ENCODE assay signal across 16 mouse cellular contexts in genomic region chr3:66976889-66977615, GRCm38 (mm10). TPM values are rescaled to one million over a fixed set of nuclear protein-coding genes. Genes with fewer than 3 reads are reported as not detected.
DNase-seq lines count a peak whose midpoint lies in the region; ATAC-seq and TF ChIP-seq lines count a peak whose summit lies in the region.
"Had no signal": no experiment of that assay in that cellular context is flagged by ENCODE, and none has a peak within 500 bp of the region (broad histone marks: within the 10 kb centered on the region; RNA-seq: fewer than 3 reads in every experiment).

No protein-coding gene starts in this region.

- H3K9me3 ChIP-seq in embryonic facial prominence, embryonic 13.5 days, result no peaks in the 10 kb centered on the region
- H3K9me3 ChIP-seq in limb, embryonic 14.5 days (ENCODE audit: control insufficient read depth, low read length), result no peaks in the 10 kb centered on the region
- H3K9me3 ChIP-seq in neural tube, embryonic 11.5 days (ENCODE audit: control insufficient read depth, low read length), result no peaks in the 10 kb centered on the region
- no peaks in the 10 kb centered on the region for H3K9me3 ChIP-seq in forebrain, embryonic 14.5 days (replicated peaks; ENCODE audit: control insufficient read depth, low read length)

- no peaks in the 10 kb centered on the region for H3K36me3 ChIP-seq in heart, adult 2 months (ENCODE audit: control insufficient read depth, insufficient read depth, low read length)
- 0 out of 2 replicates have a peak, but pooled peaks cover 3% of the 10 kb centered on the region for H3K36me3 ChIP-seq in embryonic facial prominence, embryonic 13.5 days
- H3K36me3 ChIP-seq in limb, embryonic 14.5 days (ENCODE audit: control insufficient read depth, insufficient read depth, low read length), result 0 out of 2 replicates have a peak, but pooled peaks cover 12% of the 10 kb centered on the region
- H3K36me3 ChIP-seq in neural tube, embryonic 11.5 days (ENCODE audit: control insufficient read depth, insufficient read depth, low read length), result no peaks in the 10 kb centered on the region
- H3K36me3 ChIP-seq in forebrain, embryonic 14.5 days (ENCODE audit: control insufficient read depth, insufficient read depth, low read length), result no peaks in the 10 kb centered on the region

- no peaks in the 10 kb centered on the region for H3K79me2 ChIP-seq in heart, adult 2 months (replicated peaks; ENCODE audit: control insufficient read depth, insufficient read depth, low read length)

- H3K4me2 ChIP-seq in embryonic facial prominence, embryonic 13.5 days, result peak overlapping the region; percentile 74
- H3K4me2 ChIP-seq in limb, embryonic 14.5 days (replicated peaks; ENCODE audit: low read depth, low read length, severe bottlenecking), result peak overlapping the region; percentile 67
- no peak overlapping the region for H3K4me2 ChIP-seq in neural tube, embryonic 11.5 days (ENCODE audit: low read depth)
- H3K4me2 ChIP-seq in forebrain, embryonic 14.5 days (ENCODE audit: low read length), result no peak overlapping the region

- 21% methylated on average over 13 of the region's 13 CpGs for WGBS in heart, adult 2 months
- 9% methylated on average over 13 of the region's 13 CpGs for WGBS in embryonic facial prominence, embryonic 13.5 days
- WGBS in limb, embryonic 14.5 days, result 8% methylated on average over 13 of the region's 13 CpGs
- WGBS in neural tube, embryonic 11.5 days, result 2% methylated on average over 13 of the region's 13 CpGs
- WGBS in forebrain, embryonic 14.5 days, result 3% methylated on average over 13 of the region's 13 CpGs

- ATAC-seq in embryonic facial prominence, embryonic 13.5 days (ENCODE audit: insufficient number of reproducible peaks, insufficient read depth, low FRiP score, low TSS enrichment, low read depth), result no peak
- ATAC-seq in limb, embryonic 14.5 days (ENCODE audit: low FRiP score, low read depth), result peak; percentile 44; the same call in 1 of the 2 replicates
- ATAC-seq in neural tube, embryonic 11.5 days (ENCODE audit: insufficient read depth, low FRiP score, low TSS enrichment), result no peak
- no peak for ATAC-seq in forebrain, embryonic 14.5 days
- ATAC-seq in erythroid progenitor cell, adult 5-6 weeks (replicated peaks; ENCODE audit: low FRiP score, poor library complexity, severe bottlenecking), result no peak

- DNase-seq in heart, postnatal 10 days, result peak; percentile 8 to 10
- DNase-seq in heart, adult 2 months, result no peak
- no peak for DNase-seq in limb, embryonic 14.5 days (ENCODE audit: low spot score)
- DNase-seq in neural tube, embryonic 11.5 days (ENCODE audit: low spot score), result peak; percentile 40
- no peak for DNase-seq in heart, adult 9 months (ENCODE audit: low spot score in 2 of 2)
- DNase-seq in forebrain, embryonic 14.5 days (ENCODE audit: low spot score), result no peak
- DNase-seq: adrenal gland, postnatal 25 days; cerebellum, adult 18-20 months; gastrocnemius, postnatal 36 days; heart, postnatal 4 days; kidney, postnatal 14 days; thymus, adult 2 months had no signal

- H3K4me3 ChIP-seq in heart, adult 2 months, result no peak overlapping the region
- peak overlapping the region; percentile 63 for H3K4me3 ChIP-seq in embryonic facial prominence, embryonic 13.5 days
- peak overlapping the region; percentile 66 for H3K4me3 ChIP-seq in limb, embryonic 14.5 days (replicated peaks; ENCODE audit: low read length)
- H3K4me3 ChIP-seq in neural tube, embryonic 11.5 days (ENCODE audit: low read depth, low read length), result no peak overlapping the region
- no peak overlapping the region for H3K4me3 ChIP-seq in forebrain, embryonic 14.5 days (ENCODE audit: low read depth, low read length)

- TF ChIP-seq POLR2A in heart, adult 2 months (IDR thresholded peaks at IDR 0.05; ENCODE audit: insufficient read depth, low read depth, low read length), result no peak
- TF ChIP-seq POLR2A in limb, embryonic 14.5 days (IDR thresholded peaks at IDR 0.05; ENCODE audit: borderline replicate concordance, extremely low read depth, insufficient read depth, insufficient read length), result no peak

- TF ChIP-seq CTCF in heart, adult 2 months (IDR thresholded peaks at IDR 0.05), result no peak

- no peak overlapping the region for H3K27ac ChIP-seq in heart, adult 2 months
- peak overlapping the region; percentile 33; the same call in 1 of the 2 replicates for H3K27ac ChIP-seq in embryonic facial prominence, embryonic 13.5 days
- peak overlapping the region; percentile 96 for H3K27ac ChIP-seq in limb, embryonic 14.5 days (replicated peaks; ENCODE audit: low read depth, low read length)
- no peak overlapping the region for H3K27ac ChIP-seq in neural tube, embryonic 11.5 days (ENCODE audit: low read depth, low read length)
- H3K27ac ChIP-seq in forebrain, embryonic 14.5 days (ENCODE audit: low read depth, low read length), result no peak overlapping the region
- H3K27ac ChIP-seq: macrophage had no signal

- TF ChIP-seq EP300 in heart, adult 2 months (IDR thresholded peaks at IDR 0.05; ENCODE audit: insufficient read depth, low read depth, low read length), result no peak

- no peaks in the 10 kb centered on the region; the same call in 1 of the 2 replicates for H3K4me1 ChIP-seq in heart, adult 2 months (ENCODE audit: control insufficient read depth, insufficient read depth, low read length)
- peaks cover 27% of the 10 kb centered on the region for H3K4me1 ChIP-seq in embryonic facial prominence, embryonic 13.5 days
- H3K4me1 ChIP-seq in limb, embryonic 14.5 days (ENCODE audit: control insufficient read depth, insufficient read depth, low read length), result 0 out of 2 replicates have a peak, but pooled peaks cover 3% of the 10 kb centered on the region
- no peaks in the 10 kb centered on the region for H3K4me1 ChIP-seq in neural tube, embryonic 11.5 days (ENCODE audit: control insufficient read depth, insufficient read depth, low read length)
- peaks cover 6% of the 10 kb centered on the region for H3K4me1 ChIP-seq in forebrain, embryonic 14.5 days (ENCODE audit: control insufficient read depth, insufficient read depth, low read length)

- intact Hi-C loops in heart, postnatal 10 days (cut with DNase I), result loop anchor here (5.0 kb wide), 2 partner anchors 290 to 365 kb away; no protein-coding TSS in a partner anchor
- intact Hi-C loops in heart, adult 2 months (cut with DNase I), result no loop called here

- peaks cover 31% of the 10 kb centered on the region for H3K27me3 ChIP-seq in heart, adult 2 months (ENCODE audit: control insufficient read depth, insufficient read depth, low read length)
- H3K27me3 ChIP-seq in embryonic facial prominence, embryonic 13.5 days, result peaks cover 87% of the 10 kb centered on the region
- H3K27me3 ChIP-seq in limb, embryonic 14.5 days (ENCODE audit: control insufficient read depth, insufficient read depth, low read length), result peaks cover 74% of the 10 kb centered on the region
- H3K27me3 ChIP-seq in neural tube, embryonic 11.5 days (ENCODE audit: control insufficient read depth, insufficient read depth, low read length), result peaks cover 88% of the 10 kb centered on the region
- peaks cover 83% of the 10 kb centered on the region for H3K27me3 ChIP-seq in forebrain, embryonic 14.5 days (replicated peaks; ENCODE audit: control insufficient read depth, insufficient read depth, low read length)

- no peak overlapping the region for H3K9ac ChIP-seq in heart, adult 2 months (ENCODE audit: low read depth, low read length)
- peak overlapping the region; percentile 87; the same call in 1 of the 2 replicates for H3K9ac ChIP-seq in embryonic facial prominence, embryonic 13.5 days
- H3K9ac ChIP-seq in limb, embryonic 14.5 days (ENCODE audit: low read depth, low read length, severe bottlenecking), result peak overlapping the region; percentile 91
- H3K9ac ChIP-seq in neural tube, embryonic 11.5 days (ENCODE audit: low read length), result no peak overlapping the region
- no peak overlapping the region for H3K9ac ChIP-seq in forebrain, embryonic 14.5 days (ENCODE audit: low read length)

RNA-seq across cellular contexts. Expression of gene Rsrc1, which starts 4.1 kb away (rescaled TPM):
- total RNA-seq in heart, postnatal 10 days (2021), result 10 to 100 TPM; 19.3 to 20.4 TPM
- 10 to 100 TPM; 10.6 to 11.0 TPM for total RNA-seq in heart, adult 2 months (2021)
- polyA plus RNA-seq in heart, adult 2 months (2012; rRNA removed), result 2.4 and 4.0 TPM in 2 replicates
- polyA plus RNA-seq in embryonic facial prominence, embryonic 13.5 days (2015; fragmentation: Nextera tagmentation; extraction: Ambion mirVana), result 44.5 and 49.7 TPM in 2 replicates
- polyA plus RNA-seq in limb, embryonic 14.5 days (2012; rRNA removed), result 17.1 and 22.9 TPM in 2 replicates
- polyA plus RNA-seq in limb, embryonic 14.5 days (2014; fragmentation: Nextera tagmentation; extraction: Ambion mirVana), result 41.8 and 41.9 TPM in 2 replicates
- polyA plus RNA-seq in neural tube, embryonic 11.5 days (2014; fragmentation: Nextera tagmentation; extraction: Ambion mirVana), result 42.1 and 43.2 TPM in 2 replicates
- 30.6 and 31.9 TPM in 2 replicates for polyA plus RNA-seq in forebrain, embryonic 14.5 days (2014; fragmentation: Nextera tagmentation; extraction: Ambion mirVana)
- total RNA-seq in erythroid progenitor cell, adult 5-6 weeks (2015; ENCODE audit: low replicate concordance), result 5.4 and 6.5 TPM in 2 replicates
- 7.6 and 10.4 TPM in 2 replicates for total RNA-seq in erythroid progenitor cell, adult 5-6 weeks (2017; ENCODE audit: low replicate concordance)

RNA-seq across cellular contexts. Expression of gene Shox2, which starts 4.5 kb away (rescaled TPM):
- 1 to 10 TPM in 1 of 2 experiments, under 1 TPM in 1; 0.79 to 1.6 TPM for total RNA-seq in heart, postnatal 10 days (2021)
- total RNA-seq in heart, adult 2 months (2021), result under 1 TPM; 0.68 to 0.76 TPM
- polyA plus RNA-seq in heart, adult 2 months (2012; rRNA removed), result 1.00 and 2.0 TPM in 2 replicates
- 30.9 and 44.3 TPM in 2 replicates for polyA plus RNA-seq in embryonic facial prominence, embryonic 13.5 days (2015; fragmentation: Nextera tagmentation; extraction: Ambion mirVana)
- 58.8 and 83.5 TPM in 2 replicates for polyA plus RNA-seq in limb, embryonic 14.5 days (2012; rRNA removed)
- 36.5 and 41.5 TPM in 2 replicates for polyA plus RNA-seq in limb, embryonic 14.5 days (2014; fragmentation: Nextera tagmentation; extraction: Ambion mirVana)
- 18.1 and 20.9 TPM in 2 replicates for polyA plus RNA-seq in neural tube, embryonic 11.5 days (2014; fragmentation: Nextera tagmentation; extraction: Ambion mirVana)
- 5.2 and 6.8 TPM in 2 replicates for polyA plus RNA-seq in forebrain, embryonic 14.5 days (2014; fragmentation: Nextera tagmentation; extraction: Ambion mirVana)
- not detected in 2 replicates for total RNA-seq in erythroid progenitor cell, adult 5-6 weeks (2015; ENCODE audit: low replicate concordance)
- 1.4 TPM in 1 of 2 replicates, not detected in the other for total RNA-seq in erythroid progenitor cell, adult 5-6 weeks (2017; ENCODE audit: low replicate concordance)
- total RNA-seq: layer of hippocampus, postnatal 25 days had no signal

Comparison
In these comparisons a context has a peak if more than half of its experiments do, and no peak if none do; other contexts are left out.
1. DNase-seq: peak in heart, postnatal 10 days (2 of 2) and neural tube, embryonic 11.5 days (single experiment); none in heart, adult 2 months (0 of 2), limb, embryonic 14.5 days (single experiment), heart, adult 9 months (0 of 2) and forebrain, embryonic 14.5 days (single experiment).
2. H3K27ac ChIP-seq: peak in embryonic facial prominence, embryonic 13.5 days (single experiment) and limb, embryonic 14.5 days (single experiment); none in heart, adult 2 months (single experiment), neural tube, embryonic 11.5 days (single experiment) and forebrain, embryonic 14.5 days (single experiment).
3. H3K4me3 ChIP-seq: peak in embryonic facial prominence, embryonic 13.5 days (single experiment) and limb, embryonic 14.5 days (single experiment); none in heart, adult 2 months (single experiment), neural tube, embryonic 11.5 days (single experiment) and forebrain, embryonic 14.5 days (single experiment).
4. H3K9ac ChIP-seq: peak in embryonic facial prominence, embryonic 13.5 days (single experiment) and limb, embryonic 14.5 days (single experiment); none in heart, adult 2 months (single experiment), neural tube, embryonic 11.5 days (single experiment) and forebrain, embryonic 14.5 days (single experiment).
5. H3K4me2 ChIP-seq: peak in embryonic facial prominence, embryonic 13.5 days (single experiment) and limb, embryonic 14.5 days (single experiment); none in neural tube, embryonic 11.5 days (single experiment) and forebrain, embryonic 14.5 days (single experiment).